Mouse (Mus musculus) heart, embryonic 11.5 days (tissue): ENCODE measurements around the gene Wipi1. TPM values are rescaled to one million over a fixed set of nuclear protein-coding genes. Genes with fewer than 3 reads are reported as not detected.
A peak's percentile ranks its signal among the peaks of the same experiment; 100 is the strongest.

Experiments used
- ATAC-seq: fragments of 200-750 bp; cut with Nextera tagmentation; replicated peaks from 2 replicates; pipeline ENCODE4 v1.8.0; 2017; ENCODE audit warnings: moderate library complexity; ENCODE audit not compliant: insufficient number of reproducible peaks, low FRiP score, low TSS enrichment
- H3K27ac ChIP-seq: fragments of 300-500 bp; sonication (generic); 2 replicates; pipeline ENCODE4 v1.5.1; 2014; ENCODE audit warnings: mild to moderate bottlenecking, low read depth, low read length
- H3K27me3 ChIP-seq: fragments of 300-500 bp; sonication (generic); 2 replicates; pipeline ENCODE4 v1.6.1; 2014; ENCODE audit warnings: mild to moderate bottlenecking, low read length, mixed read lengths; ENCODE audit not compliant: control insufficient read depth, insufficient read depth
- H3K36me3 ChIP-seq: fragments of 300-500 bp; sonication (generic); 2 replicates; pipeline ENCODE4 v1.6.1; 2014; ENCODE audit warnings: mild to moderate bottlenecking, low read length, moderate library complexity, mixed read lengths; ENCODE audit not compliant: control insufficient read depth, insufficient read depth
- H3K4me1 ChIP-seq: fragments of 300-500 bp; sonication (generic); 2 replicates; pipeline ENCODE4 v1.6.1; 2014; ENCODE audit warnings: low read length; ENCODE audit not compliant: control insufficient read depth, insufficient read depth
- H3K4me2 ChIP-seq: fragments of 300-500 bp; sonication (generic); 2 replicates; pipeline ENCODE4 v1.6.1; 2014; ENCODE audit warnings: mild to moderate bottlenecking, moderate library complexity
- H3K4me3 ChIP-seq: fragments of 300-500 bp; sonication (generic); 2 replicates; pipeline ENCODE4 v1.5.1; 2014; ENCODE audit warnings: low read depth, low read length
- H3K9ac ChIP-seq: fragments of 300-500 bp; sonication (generic); 2 replicates; pipeline ENCODE4 v1.6.1; 2014; ENCODE audit warnings: mild to moderate bottlenecking, low read depth, low read length, moderate library complexity
- H3K9me3 ChIP-seq: fragments of 300-500 bp; sonication (generic); replicated peaks from 2 replicates; pipeline ENCODE4 v1.6.1; 2016; ENCODE audit warnings: low read length; ENCODE audit not compliant: control insufficient read depth
- WGBS: fragments of 180-500 bp; shearing (Covaris S2); extraction: QIAGEN DNeasy Blood & Tissue Kit; methylation state at CpG from one replicate; pipeline ENCODE4 v1.1.7; 2014; ENCODE audit not compliant: insufficient replicate concordance; 5-methylcytosine and 5-hydroxymethylcytosine counted together
- polyA plus RNA-seq: library from polyadenylated mRNA; unstranded; fragments of >200 nt; fragmentation: Nextera tagmentation; extraction: Ambion mirVana; gene quantifications from 2 replicates; pipeline ENCODE4 v1.2.1, GENCODE M21; 2014

Gene Wipi1
- polyA plus RNA-seq, 1 experiment from 2014 or later = 23.6 TPM

DNA sequence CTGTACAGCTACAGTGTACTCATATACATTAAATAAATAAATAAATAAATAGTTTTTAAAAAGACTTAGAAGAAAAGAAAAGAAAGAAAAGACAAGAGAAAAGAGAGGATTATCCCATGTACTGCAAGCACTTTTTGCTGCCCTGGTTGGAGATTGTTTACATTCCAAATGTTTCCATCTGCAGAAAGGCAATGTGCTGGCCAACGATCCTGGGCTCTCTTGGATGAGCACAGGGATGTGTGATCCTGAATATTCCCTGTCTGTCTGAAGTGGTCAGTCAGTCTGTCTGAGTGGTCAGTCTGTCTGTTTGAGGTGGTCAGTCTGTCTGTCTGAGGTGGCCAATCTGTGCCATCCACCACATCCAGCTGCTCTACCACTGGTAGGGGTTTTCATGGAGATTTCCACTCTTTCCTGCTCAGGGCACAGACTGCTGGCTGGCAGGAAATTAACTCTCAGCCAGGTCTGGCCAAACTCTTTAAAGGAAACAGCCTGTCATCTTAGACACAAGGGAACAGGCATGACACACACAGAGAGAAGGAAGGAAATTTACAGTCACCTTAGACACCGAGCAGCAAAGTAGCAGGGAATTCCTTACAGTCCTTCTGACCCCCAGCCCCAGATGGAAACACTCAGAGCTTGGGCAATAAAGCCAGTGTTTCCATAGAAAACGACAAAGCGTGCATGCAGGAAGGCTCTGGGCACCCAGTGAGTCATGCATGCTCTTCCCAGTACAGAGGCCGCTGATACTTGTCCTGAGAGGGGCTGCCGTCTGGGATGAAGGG, 18.4 kb downstream of the Wipi1 start:
- H3K4me3 ChIP-seq = no peak overlapping the region
- WGBS = 54% methylated on average over 6 of the region's 6 CpGs
- no peaks in the 10 kb centered on the region for H3K27me3 ChIP-seq
- H3K9ac ChIP-seq = no peak overlapping the region
- peaks cover 4% of the 10 kb centered on the region for H3K4me1 ChIP-seq
- peak overlapping the region; percentile 71 for H3K27ac ChIP-seq
- H3K9me3 ChIP-seq = no peaks in the 10 kb centered on the region
- no peak overlapping the region for H3K4me2 ChIP-seq
- ATAC-seq = peak; percentile 66; the same call in 1 of the 2 replicates
- H3K36me3 ChIP-seq = peaks cover 4% of the 10 kb centered on the region; the same call in 1 of the 2 replicates

DNA sequence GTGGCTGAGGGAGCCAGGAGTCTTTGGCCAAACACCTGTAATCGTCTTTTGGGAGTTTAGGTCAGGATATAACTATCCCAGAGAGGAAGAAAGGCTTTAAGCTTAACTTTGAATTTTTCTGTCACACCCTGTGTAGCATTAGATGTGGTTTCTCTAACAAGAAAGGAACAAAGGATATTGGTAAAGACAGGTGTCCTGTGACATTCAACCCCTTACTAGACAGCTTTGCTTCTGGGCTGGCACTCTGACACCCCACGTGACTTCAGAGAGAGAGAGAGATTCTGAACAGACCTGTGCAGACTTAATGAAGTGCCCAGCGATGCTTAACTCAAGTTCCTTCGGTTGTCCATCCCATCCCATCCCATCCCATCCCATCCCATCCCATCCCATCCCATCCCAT, 20.3 kb downstream of the Wipi1 start:
- H3K4me1 ChIP-seq = peaks cover 14% of the 10 kb centered on the region
- H3K4me3 ChIP-seq = no peak overlapping the region
- 84% methylated on average over 4 of the region's 4 CpGs for WGBS
- H3K9ac ChIP-seq = no peak overlapping the region
- H3K9me3 ChIP-seq = no peaks in the 10 kb centered on the region
- H3K36me3 ChIP-seq = peaks cover 4% of the 10 kb centered on the region; the same call in 1 of the 2 replicates
- H3K4me2 ChIP-seq = no peak overlapping the region
- H3K27me3 ChIP-seq = no peaks in the 10 kb centered on the region
- H3K27ac ChIP-seq = no peak overlapping the region
- ATAC-seq = no peak

DNA sequence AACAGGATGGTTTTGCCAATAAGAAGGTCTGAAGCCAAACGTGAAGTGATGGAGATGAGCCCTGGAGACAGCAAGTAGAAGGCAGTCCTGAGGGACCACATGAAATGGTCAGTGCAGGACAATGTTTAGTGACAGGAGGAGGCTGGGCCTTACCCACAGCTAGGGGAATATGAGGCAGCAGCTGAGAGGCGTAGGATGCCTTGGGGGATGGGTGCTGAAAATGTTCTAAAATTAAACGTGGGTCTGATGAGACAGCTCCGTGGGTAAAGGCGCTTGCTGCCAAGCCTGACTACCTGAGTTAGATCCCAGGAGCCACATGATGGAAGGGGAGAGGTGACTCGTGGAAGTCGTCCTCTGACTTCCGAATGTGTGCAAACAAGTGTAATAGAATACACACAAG, 21.8 kb downstream of the Wipi1 start:
- Histone ChIP-seq H3K9ac (no peak overlapping the region), H3K27ac (no peak overlapping the region), H3K4me3 (no peak overlapping the region), H3K36me3 (0 out of 2 replicates have a peak, but pooled peaks cover 4% of the 10 kb centered on the region), H3K27me3 (no peaks in the 10 kb centered on the region), H3K9me3 (no peaks in the 10 kb centered on the region), H3K4me2 (no peak overlapping the region; the same call in 1 of the 2 replicates), H3K4me1 (peaks cover 15% of the 10 kb centered on the region)
- ATAC-seq = no peak
- 54% methylated on average over 8 of the region's 8 CpGs for WGBS

DNA sequence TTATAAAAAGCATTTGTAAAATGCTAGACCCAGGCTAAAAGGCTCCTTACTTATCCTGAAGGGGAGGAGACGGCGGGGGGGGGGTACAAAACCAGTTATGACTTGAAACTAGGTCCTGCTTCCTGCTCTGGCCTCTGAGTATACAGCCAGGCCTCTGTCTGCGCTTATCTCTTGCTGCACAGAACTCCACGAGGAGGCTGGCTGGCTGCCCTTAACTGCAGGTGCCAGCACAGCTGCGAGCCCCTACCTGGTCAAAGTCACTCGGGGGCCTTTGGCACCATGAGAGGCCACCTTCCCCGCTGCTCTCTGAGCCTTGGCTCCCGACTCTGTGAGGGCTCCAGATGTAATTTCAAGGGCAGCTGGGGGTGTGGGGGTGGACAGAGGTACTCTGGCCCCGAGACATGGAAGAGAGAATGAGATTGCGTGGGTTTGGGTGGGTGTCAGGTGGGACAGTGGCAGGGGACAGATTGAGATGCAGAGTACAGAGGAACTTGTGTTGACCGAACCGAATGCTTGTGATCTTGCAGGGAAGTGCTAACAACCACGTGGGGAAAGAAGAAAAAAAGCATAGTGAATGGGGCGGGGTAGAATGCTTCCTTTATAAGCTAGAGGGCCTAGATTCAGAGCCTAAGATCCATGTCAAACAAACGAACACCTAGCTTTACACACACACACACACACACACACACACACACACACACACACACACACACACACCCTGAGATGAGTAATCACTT, 24.0 kb downstream of the Wipi1 start:
- H3K4me3 ChIP-seq = no peak overlapping the region
- no peak overlapping the region for H3K9ac ChIP-seq
- WGBS = 47% methylated on average over 15 of the region's 15 CpGs
- peak overlapping the region; percentile 33; the same call in 1 of the 2 replicates for H3K4me2 ChIP-seq
- no peaks in the 10 kb centered on the region for H3K9me3 ChIP-seq
- peak; percentile 73 for ATAC-seq
- no peaks in the 10 kb centered on the region for H3K27me3 ChIP-seq
- H3K4me1 ChIP-seq = peaks cover 13% of the 10 kb centered on the region
- H3K27ac ChIP-seq = peak overlapping the region; percentile 46; the same call in 1 of the 2 replicates
- H3K36me3 ChIP-seq = no peaks in the 10 kb centered on the region

DNA sequence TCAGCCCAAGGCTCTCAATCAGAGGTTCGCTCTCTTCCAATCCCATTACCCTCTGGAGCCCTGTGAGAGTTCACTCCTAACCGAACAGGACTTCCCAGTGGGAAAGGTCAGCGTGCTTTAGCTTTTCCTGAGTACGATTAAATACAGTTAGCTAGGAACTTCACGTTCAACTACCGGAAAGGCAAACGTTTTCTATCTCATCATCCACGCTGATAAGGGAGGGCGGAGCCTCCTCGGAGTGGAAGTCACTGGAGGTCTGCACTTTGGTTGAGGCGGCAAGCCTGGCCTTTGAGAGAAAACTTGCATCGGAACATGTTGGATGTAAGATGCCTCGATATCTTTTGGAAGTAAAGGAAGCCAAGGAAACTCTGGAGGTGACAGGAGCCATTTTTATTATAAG, 24.7 kb downstream of the Wipi1 start:
- ATAC-seq = no peak
- Histone ChIP-seq H3K4me2 (peak overlapping the region; percentile 33), H3K9me3 (no peaks in the 10 kb centered on the region), H3K9ac (no peak overlapping the region), H3K4me1 (peaks cover 13% of the 10 kb centered on the region), H3K27ac (peak overlapping the region; percentile 46; the same call in 1 of the 2 replicates), H3K4me3 (no peak overlapping the region), H3K36me3 (no peaks in the 10 kb centered on the region), H3K27me3 (no peaks in the 10 kb centered on the region)
- WGBS = 27% methylated on average over 13 of the region's 13 CpGs

DNA sequence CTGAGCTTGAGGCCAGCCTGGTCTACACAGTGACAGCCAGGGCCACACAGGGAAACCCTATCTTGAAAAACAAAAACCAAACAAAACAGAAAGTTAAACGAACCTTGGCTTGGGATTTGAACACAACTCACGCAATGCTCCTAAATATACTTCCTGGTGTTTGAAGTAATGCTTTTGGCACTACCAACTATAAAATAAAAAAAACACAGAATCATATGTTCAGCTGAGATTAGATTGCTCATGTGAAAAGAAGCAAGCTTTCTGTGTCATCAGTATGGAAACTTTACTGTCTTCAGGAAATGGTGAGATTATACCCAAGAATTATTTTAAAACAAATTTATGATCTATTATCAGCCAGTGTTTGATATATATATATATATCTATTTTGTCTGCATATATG, 25.3 kb downstream of the Wipi1 start:
- Histone ChIP-seq H3K4me2 (no peak overlapping the region), H3K4me3 (no peak overlapping the region), H3K9ac (no peak overlapping the region), H3K36me3 (no peaks in the 10 kb centered on the region), H3K4me1 (peaks cover 13% of the 10 kb centered on the region), H3K27me3 (no peaks in the 10 kb centered on the region), H3K27ac (no peak overlapping the region), H3K9me3 (no peaks in the 10 kb centered on the region)
- WGBS = 70% methylated on average over 2 of the region's 2 CpGs
- no peak for ATAC-seq

DNA sequence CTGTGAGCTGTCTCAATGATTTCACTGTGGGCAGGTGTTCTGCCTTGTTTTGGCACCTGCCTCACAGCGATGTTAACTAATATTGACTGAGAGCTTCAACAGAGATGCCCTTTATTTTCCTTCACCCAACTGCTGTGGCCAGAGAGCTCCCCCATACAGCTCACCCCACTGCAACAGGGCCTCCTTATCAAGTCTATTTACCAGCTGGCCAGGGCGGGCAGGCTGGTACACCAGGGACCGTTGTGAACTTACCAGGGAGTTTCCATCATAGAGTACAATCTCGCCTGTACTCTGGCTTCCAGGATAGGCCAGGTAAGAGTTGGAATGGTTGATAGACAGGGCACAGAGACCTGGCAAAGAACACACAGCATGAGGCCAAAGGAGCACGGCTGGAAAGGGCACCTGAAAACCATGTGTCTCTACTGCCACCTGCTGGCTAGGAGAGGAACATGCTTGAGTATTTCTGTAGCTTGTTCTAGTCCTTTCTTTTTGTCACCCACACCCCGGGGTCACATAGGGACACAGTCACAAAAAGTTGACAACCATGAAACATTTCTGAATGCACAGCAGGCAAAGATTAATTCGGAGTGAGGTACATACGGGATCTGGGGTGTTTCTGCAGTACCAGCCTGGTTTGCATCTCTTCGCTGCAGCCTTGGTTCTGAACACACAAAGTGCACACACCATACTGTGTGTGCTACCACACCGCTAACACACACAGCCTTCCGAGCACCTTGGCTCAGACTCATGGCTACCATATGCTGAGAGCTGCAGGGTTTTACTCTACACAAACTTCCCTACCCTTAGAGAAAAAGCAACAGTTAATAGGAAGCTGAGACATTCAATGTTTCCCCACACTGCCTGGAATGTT, 26.7 kb downstream of the Wipi1 start:
- peaks cover 13% of the 10 kb centered on the region for H3K4me1 ChIP-seq
- H3K36me3 ChIP-seq = no peaks in the 10 kb centered on the region
- no peaks in the 10 kb centered on the region for H3K27me3 ChIP-seq
- peak; percentile 53; the same call in 1 of the 2 replicates for ATAC-seq
- H3K27ac ChIP-seq = no peak overlapping the region
- no peak overlapping the region for H3K4me3 ChIP-seq
- no peak overlapping the region for H3K4me2 ChIP-seq
- H3K9me3 ChIP-seq = no peaks in the 10 kb centered on the region
- H3K9ac ChIP-seq = no peak overlapping the region
- 45% methylated on average over 11 of the region's 11 CpGs for WGBS

DNA sequence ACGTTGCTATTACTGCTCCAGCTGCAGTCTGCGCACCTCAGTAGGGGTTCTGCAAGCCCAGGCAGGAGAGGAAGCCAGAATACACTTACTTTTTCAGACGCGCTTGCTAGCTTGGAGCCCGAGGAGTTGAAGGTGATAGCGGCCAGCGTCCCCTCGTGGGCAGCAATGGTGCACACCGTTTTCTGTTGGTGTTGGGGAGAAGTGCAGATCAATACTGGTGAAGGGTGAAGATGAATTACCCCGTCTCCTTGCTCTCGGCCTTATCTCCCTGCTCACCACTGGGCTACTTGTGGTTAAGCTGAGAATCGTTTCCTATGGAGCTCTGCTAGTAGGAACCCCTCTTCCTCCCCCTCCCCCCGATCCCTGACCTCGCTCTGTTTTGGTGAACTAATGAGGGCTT, 27.8 kb downstream of the Wipi1 start:
- peaks cover 13% of the 10 kb centered on the region for H3K4me1 ChIP-seq
- H3K4me3 ChIP-seq = no peak overlapping the region
- H3K9me3 ChIP-seq = no peaks in the 10 kb centered on the region
- H3K36me3 ChIP-seq = peaks cover 4% of the 10 kb centered on the region; the same call in 1 of the 2 replicates
- no peaks in the 10 kb centered on the region for H3K27me3 ChIP-seq
- no peak overlapping the region for H3K27ac ChIP-seq
- ATAC-seq = no peak
- no peak overlapping the region for H3K9ac ChIP-seq
- no peak overlapping the region for H3K4me2 ChIP-seq
- WGBS = 56% methylated on average over 14 of the region's 14 CpGs
